Mouse (Mus musculus): ENCODE data around the gene Gatad2a.

The Gatad2a gene

GRCm38 (mm10) chr8:69897857-69898256 lies 98.3 kb downstream of the Gatad2a start:
- DNase-seq = no peak

GRCm38 (mm10) chr8:69895772-69896451 lies 100.3 kb downstream of the Gatad2a start:
- DNase-seq = peak; percentile 94

- DNase-seq = no peak
Measured at GRCm38 (mm10) chr8:69894836-69895332, 101.3 kb downstream of the Gatad2a start.

- DNase-seq = peak; percentile 93
Measured at GRCm38 (mm10) chr8:69893863-69894262, 102.3 kb downstream of the Gatad2a start.

GRCm38 (mm10) chr8:69890813-69891241 lies 105.4 kb downstream of the Gatad2a start:
- no peak for DNase-seq

GRCm38 (mm10) chr8:69888902-69889301 lies 107.3 kb downstream of the Gatad2a start:
- DNase-seq = no peak

- peak; percentile 94 for DNase-seq
Measured at GRCm38 (mm10) chr8:69888244-69888866, 107.8 kb downstream of the Gatad2a start.

- DNase-seq = peak; percentile 95
Measured at GRCm38 (mm10) chr8:69887289-69888243, 108.6 kb downstream of the Gatad2a start, which contains the start of gene Cilp2. Cilp2 (minus strand) TSS chr8:69887687.

- no peak for DNase-seq
Measured at GRCm38 (mm10) chr8:69884141-69884540, 112.0 kb downstream of the Gatad2a start.

- no peak for DNase-seq
Measured at GRCm38 (mm10) chr8:69882833-69883600, 113.2 kb downstream of the Gatad2a start.

- DNase-seq = peak; percentile 95
Measured at GRCm38 (mm10) chr8:69882021-69882756, 114.0 kb downstream of the Gatad2a start.

- DNase-seq = no peak
Measured at GRCm38 (mm10) chr8:69881261-69881865, 114.8 kb downstream of the Gatad2a start.

- DNase-seq = no peak
Measured at GRCm38 (mm10) chr8:69880841-69881240, 115.3 kb downstream of the Gatad2a start.

GRCm38 (mm10) chr8:69879678-69880077 lies 116.5 kb downstream of the Gatad2a start:
- no peak for DNase-seq

GRCm38 (mm10) chr8:69877992-69878391 lies 118.2 kb downstream of the Gatad2a start:
- no peak for DNase-seq

- DNase-seq = no peak
Measured at GRCm38 (mm10) chr8:69877396-69877795, 118.8 kb downstream of the Gatad2a start.

- no peak for DNase-seq
Measured at GRCm38 (mm10) chr8:69876967-69877366, 119.2 kb downstream of the Gatad2a start.

GRCm38 (mm10) chr8:69876097-69876496 lies 120.1 kb downstream of the Gatad2a start:
- no peak for DNase-seq

- DNase-seq = no peak
Measured at GRCm38 (mm10) chr8:69874654-69875053, 121.5 kb downstream of the Gatad2a start.

- DNase-seq = no peak
Measured at GRCm38 (mm10) chr8:69874155-69874554, 122.0 kb downstream of the Gatad2a start.

GRCm38 (mm10) chr8:69870907-69871306 lies 125.3 kb downstream of the Gatad2a start:
- DNase-seq = peak; percentile 77

Data from heart, adult 11 months (tissue).